Mouse (Mus musculus) forebrain, embryonic 16.5 days (tissue): ENCODE data around the gene Mafk. TPM values are rescaled to one million over a fixed set of nuclear protein-coding genes. Genes with fewer than 3 reads are reported as not detected.

Experiments used
- ATAC-seq: fragments of 200-750 bp; cut with Nextera tagmentation; 2 replicates; pipeline ENCODE4 v1.8.0; 2017; ENCODE audit warnings: mild to moderate bottlenecking, moderate library complexity
- H3K27ac ChIP-seq: fragments of 300-500 bp; sonication (generic); 2 replicates; pipeline ENCODE4 v1.5.1; 2014; ENCODE audit warnings: low read length, control low read depth
- H3K27me3 ChIP-seq: fragments of 300-500 bp; sonication (generic); replicated peaks from 2 replicates; pipeline ENCODE4 v1.6.1; 2014; ENCODE audit warnings: low read length; ENCODE audit not compliant: control insufficient read depth, insufficient read depth
- H3K36me3 ChIP-seq: fragments of 300-500 bp; sonication (generic); 2 replicates; pipeline ENCODE4 v1.6.1; 2014; ENCODE audit not compliant: control insufficient read depth, insufficient read depth
- H3K4me1 ChIP-seq: fragments of 300-500 bp; sonication (generic); replicated peaks from 2 replicates; pipeline ENCODE4 v1.6.1; 2014; ENCODE audit warnings: low read length; ENCODE audit not compliant: control insufficient read depth, insufficient read depth
- H3K4me2 ChIP-seq: fragments of 300-500 bp; sonication (generic); 2 replicates; pipeline ENCODE4 v1.6.1; 2014; ENCODE audit warnings: mild to moderate bottlenecking, low read length, control low read depth
- H3K4me3 ChIP-seq: fragments of 300-500 bp; sonication (generic); replicated peaks from 2 replicates; pipeline ENCODE4 v1.5.1; 2014; ENCODE audit warnings: mild to moderate bottlenecking, low read length, control low read depth
- H3K9ac ChIP-seq: fragments of 300-500 bp; sonication (generic); replicated peaks from 2 replicates; pipeline ENCODE4 v1.6.1; 2014; ENCODE audit warnings: low read depth, low read length, control low read depth
- H3K9me3 ChIP-seq: fragments of 300-500 bp; sonication (generic); 2 replicates; pipeline ENCODE4 v1.6.1; 2016; ENCODE audit warnings: low read length; ENCODE audit not compliant: control insufficient read depth
- WGBS: fragments of 180-500 bp; shearing (Covaris S2); extraction: QIAGEN DNeasy Blood & Tissue Kit; methylation state at CpG from one replicate; pipeline ENCODE4 v1.1.7; 2014; 5-methylcytosine and 5-hydroxymethylcytosine counted together
- polyA plus RNA-seq: library from polyadenylated mRNA; unstranded; fragments of >200 nt; fragmentation: Nextera tagmentation; extraction: Ambion mirVana; gene quantifications from 2 replicates; pipeline ENCODE4 v1.2.1, GENCODE M21; 2015

Gene Mafk
- polyA plus RNA-seq, 1 experiment from 2014 or later = 23.1 TPM

GRCm38 (mm10) chr5:139801231-139801630 lies 9.9 kb downstream of the Mafk start:
- Histone ChIP-seq H3K4me1 (peaks cover 33% of the 10 kb centered on the region), H3K9ac (no peak overlapping the region), H3K4me2 (no peak overlapping the region), H3K9me3 (no peaks in the 10 kb centered on the region), H3K27ac (no peak overlapping the region), H3K36me3 (peaks cover 3% of the 10 kb centered on the region; the same call in 1 of the 2 replicates), H3K27me3 (no peaks in the 10 kb centered on the region), H3K4me3 (no peak overlapping the region)
- ATAC-seq = no peak
- 95% methylated on average over 8 of the region's 8 CpGs for WGBS

- Histone ChIP-seq H3K4me1 (peaks cover 27% of the 10 kb centered on the region), H3K4me2 (no peak overlapping the region), H3K9ac (no peak overlapping the region), H3K36me3 (peaks cover 3% of the 10 kb centered on the region; the same call in 1 of the 2 replicates), H3K27ac (no peak overlapping the region), H3K27me3 (no peaks in the 10 kb centered on the region), H3K4me3 (no peak overlapping the region), H3K9me3 (no peaks in the 10 kb centered on the region)
- no peak for ATAC-seq
- 90% methylated on average over 10 of the region's 10 CpGs for WGBS
Measured at GRCm38 (mm10) chr5:139801880-139802279, 10.6 kb downstream of the Mafk start.

GRCm38 (mm10) chr5:139803165-139803564 lies 11.9 kb downstream of the Mafk start:
- H3K4me3 ChIP-seq = no peak overlapping the region
- 73% methylated on average over 8 of the region's 8 CpGs for WGBS
- H3K9ac ChIP-seq = no peak overlapping the region
- no peak overlapping the region for H3K27ac ChIP-seq
- H3K36me3 ChIP-seq = peaks cover 3% of the 10 kb centered on the region; the same call in 1 of the 2 replicates
- H3K9me3 ChIP-seq = no peaks in the 10 kb centered on the region
- H3K4me1 ChIP-seq = peaks cover 14% of the 10 kb centered on the region
- no peak overlapping the region for H3K4me2 ChIP-seq
- no peaks in the 10 kb centered on the region for H3K27me3 ChIP-seq
- ATAC-seq = no peak

- Histone ChIP-seq H3K4me3 (no peak overlapping the region), H3K4me1 (peaks cover 9% of the 10 kb centered on the region), H3K27me3 (no peaks in the 10 kb centered on the region), H3K9me3 (no peaks in the 10 kb centered on the region), H3K36me3 (peaks cover 3% of the 10 kb centered on the region; the same call in 1 of the 2 replicates), H3K27ac (no peak overlapping the region), H3K4me2 (no peak overlapping the region), H3K9ac (no peak overlapping the region)
- peak; percentile 42; the same call in 1 of the 2 replicates for ATAC-seq
- WGBS = 5% methylated on average over 12 of the region's 12 CpGs
Measured at GRCm38 (mm10) chr5:139803601-139804102, 12.3 kb downstream of the Mafk start.

GRCm38 (mm10) chr5:139804107-139804551 lies 12.8 kb downstream of the Mafk start:
- Histone ChIP-seq H3K36me3 (peaks cover 3% of the 10 kb centered on the region; the same call in 1 of the 2 replicates), H3K27me3 (no peaks in the 10 kb centered on the region), H3K4me2 (no peak overlapping the region), H3K4me3 (no peak overlapping the region), H3K27ac (no peak overlapping the region), H3K9ac (no peak overlapping the region), H3K4me1 (peaks cover 4% of the 10 kb centered on the region), H3K9me3 (no peaks in the 10 kb centered on the region)
- WGBS = 9% methylated on average over 6 of the region's 6 CpGs
- ATAC-seq = no peak

- WGBS = 89% methylated on average over 11 of the region's 11 CpGs
Measured at GRCm38 (mm10) chr5:139804573-139805111, 13.3 kb downstream of the Mafk start.

GRCm38 (mm10) chr5:139805924-139806323 lies 14.6 kb downstream of the Mafk start:
- H3K27ac ChIP-seq = no peak overlapping the region
- H3K9me3 ChIP-seq = no peaks in the 10 kb centered on the region; the same call in 1 of the 2 replicates
- 0 out of 2 replicates have a peak, but pooled peaks cover 2% of the 10 kb centered on the region for H3K4me1 ChIP-seq
- no peak overlapping the region for H3K4me2 ChIP-seq
- no peaks in the 10 kb centered on the region for H3K36me3 ChIP-seq
- WGBS = 95% methylated on average over 8 of the region's 8 CpGs
- ATAC-seq = no peak
- H3K9ac ChIP-seq = no peak overlapping the region
- no peak overlapping the region for H3K4me3 ChIP-seq
- H3K27me3 ChIP-seq = no peaks in the 10 kb centered on the region

More at GRCm38 (mm10) chr5:139804573-139805111, 13.3 kb downstream of the Mafk start:
- Histone ChIP-seq H3K4me2 (no peak overlapping the region), H3K27me3 (no peaks in the 10 kb centered on the region), H3K36me3 (peaks cover 3% of the 10 kb centered on the region; the same call in 1 of the 2 replicates), H3K9me3 (no peaks in the 10 kb centered on the region; the same call in 1 of the 2 replicates), H3K27ac (no peak overlapping the region), H3K4me3 (no peak overlapping the region), H3K4me1 (0 out of 2 replicates have a peak, but pooled peaks cover 2% of the 10 kb centered on the region), H3K9ac (no peak overlapping the region)
- no peak for ATAC-seq

- Histone ChIP-seq H3K4me1 (no peaks in the 10 kb centered on the region), H3K27ac (no peak overlapping the region), H3K9me3 (no peaks in the 10 kb centered on the region; the same call in 1 of the 2 replicates), H3K36me3 (no peaks in the 10 kb centered on the region), H3K4me2 (no peak overlapping the region), H3K27me3 (peaks cover 12% of the 10 kb centered on the region), H3K4me3 (no peak overlapping the region), H3K9ac (no peak overlapping the region)
- no peak for ATAC-seq
- WGBS = 50% methylated on average over 4 of the region's 4 CpGs
Measured at GRCm38 (mm10) chr5:139809397-139809796, 18.1 kb downstream of the Mafk start.

GRCm38 (mm10) chr5:139811677-139812397 lies 20.5 kb downstream of the Mafk start:
- WGBS = 79% methylated on average over 15 of the region's 15 CpGs
- Histone ChIP-seq H3K4me3 (no peak overlapping the region), H3K9me3 (no peaks in the 10 kb centered on the region; the same call in 1 of the 2 replicates), H3K27me3 (peaks cover 18% of the 10 kb centered on the region), H3K27ac (no peak overlapping the region), H3K9ac (no peak overlapping the region), H3K4me1 (no peaks in the 10 kb centered on the region), H3K36me3 (no peaks in the 10 kb centered on the region), H3K4me2 (no peak overlapping the region)
- no peak for ATAC-seq
